ENCODE assay signal across 10 mouse cellular contexts in genomic region chr10:125994855-125995254, GRCm38 (mm10). TPM values are rescaled to one million over a fixed set of nuclear protein-coding genes. Genes with fewer than 3 reads are reported as not detected.
A peak's percentile ranks its signal among the peaks of the same experiment; 100 is the strongest.
DNase-seq lines count a peak whose midpoint lies in the region; ATAC-seq and TF ChIP-seq lines count a peak whose summit lies in the region.
"Had no signal": no experiment of that assay in that cellular context is flagged by ENCODE, and none has a peak within 500 bp of the region (broad histone marks: within the 10 kb centered on the region; RNA-seq: fewer than 3 reads in every experiment).

No protein-coding gene starts in this region.

- no peak overlapping the region for H3K4me2 ChIP-seq in forebrain, embryonic 13.5 days
- no peak overlapping the region for H3K4me2 ChIP-seq in forebrain, embryonic 12.5 days
- no peak overlapping the region for H3K4me2 ChIP-seq in heart, postnatal 0 days (ENCODE audit: low read depth, low read length)
- H3K4me2 ChIP-seq in liver, embryonic 12.5 days, result no peak overlapping the region
- H3K4me2 ChIP-seq: heart, embryonic 13.5 days had no signal

- TF ChIP-seq CTCF in heart, postnatal 0 days (IDR thresholded peaks at IDR 0.05; ENCODE audit: low read depth), result peak; percentile 49

- WGBS in forebrain, embryonic 13.5 days, result 77% methylated on average over 1 of the region's 1 CpGs
- 91% methylated on average over 1 of the region's 1 CpGs for WGBS in forebrain, embryonic 12.5 days
- 63% methylated on average over 1 of the region's 1 CpGs for WGBS in heart, postnatal 0 days
- 15% methylated on average over 1 of the region's 1 CpGs for WGBS in liver, embryonic 12.5 days (ENCODE audit: insufficient replicate concordance)

- ATAC-seq in forebrain, embryonic 13.5 days, result peak; percentile 43; the same call in 1 of the 2 replicates
- ATAC-seq in forebrain, embryonic 12.5 days (ENCODE audit: low FRiP score), result no peak
- ATAC-seq in heart, postnatal 0 days (ENCODE audit: insufficient read depth, low read depth), result peak; percentile 51; the same call in 1 of the 2 replicates
- peak; percentile 68 for ATAC-seq in liver, embryonic 12.5 days

- peaks cover 25% of the 10 kb centered on the region; the same call in 1 of the 2 replicates for H3K4me1 ChIP-seq in forebrain, embryonic 13.5 days
- peaks cover 18% of the 10 kb centered on the region for H3K4me1 ChIP-seq in forebrain, embryonic 12.5 days
- no peaks in the 10 kb centered on the region for H3K4me1 ChIP-seq in heart, postnatal 0 days (ENCODE audit: control insufficient read depth, insufficient read depth)
- no peaks in the 10 kb centered on the region for H3K4me1 ChIP-seq in liver, embryonic 12.5 days
- H3K4me1 ChIP-seq: heart, embryonic 13.5 days had no signal

- TF ChIP-seq EP300 in heart, postnatal 0 days (IDR thresholded peaks at IDR 0.05; ENCODE audit: low read depth), result no peak

- peak; percentile 35 for DNase-seq in urinary bladder, postnatal 14 days (ENCODE audit: low spot score)
- no peak for DNase-seq in urinary bladder, postnatal 10 days (ENCODE audit: low spot score)
- DNase-seq in heart, postnatal 0 days (ENCODE audit: low spot score), result peak; percentile 42
- peak; percentile 79 for DNase-seq in retina, postnatal 1 day
- no peak for DNase-seq in right cerebral cortex, adult 18-20 months

- peaks cover 44% of the 10 kb centered on the region for H3K27me3 ChIP-seq in forebrain, embryonic 13.5 days
- H3K27me3 ChIP-seq in forebrain, embryonic 12.5 days, result peaks cover 24% of the 10 kb centered on the region
- no peaks in the 10 kb centered on the region for H3K27me3 ChIP-seq in heart, postnatal 0 days (ENCODE audit: control insufficient read depth, insufficient read depth, low read length)
- H3K27me3 ChIP-seq in liver, embryonic 12.5 days (replicated peaks), result no peaks in the 10 kb centered on the region
- H3K27me3 ChIP-seq: heart, embryonic 13.5 days had no signal

- no peaks in the 10 kb centered on the region for H3K36me3 ChIP-seq in forebrain, embryonic 13.5 days (ENCODE audit: poor library complexity, severe bottlenecking)
- H3K36me3 ChIP-seq in forebrain, embryonic 12.5 days (replicated peaks), result peaks cover 4% of the 10 kb centered on the region; the same call in 1 of the 2 replicates
- 0 out of 2 replicates have a peak, but pooled peaks cover 3% of the 10 kb centered on the region for H3K36me3 ChIP-seq in heart, postnatal 0 days (replicated peaks; ENCODE audit: control insufficient read depth, insufficient read depth, low read length)
- H3K36me3 ChIP-seq in liver, embryonic 12.5 days, result no peaks in the 10 kb centered on the region
- H3K36me3 ChIP-seq: G1E had no signal

- no peak overlapping the region for H3K4me3 ChIP-seq in forebrain, embryonic 13.5 days
- no peak overlapping the region for H3K4me3 ChIP-seq in forebrain, embryonic 12.5 days (replicated peaks)
- no peak overlapping the region for H3K4me3 ChIP-seq in heart, postnatal 0 days (ENCODE audit: low read depth, low read length)
- no peak overlapping the region for H3K4me3 ChIP-seq in liver, embryonic 12.5 days
- H3K4me3 ChIP-seq: heart, embryonic 13.5 days had no signal

- H3K27ac ChIP-seq in forebrain, embryonic 13.5 days, result no peak overlapping the region
- no peak overlapping the region for H3K27ac ChIP-seq in forebrain, embryonic 12.5 days
- H3K27ac ChIP-seq in heart, postnatal 0 days (ENCODE audit: low read depth), result no peak overlapping the region
- H3K27ac ChIP-seq in liver, embryonic 12.5 days, result no peak overlapping the region
- H3K27ac ChIP-seq: heart, embryonic 13.5 days had no signal

- H3K9me3 ChIP-seq in forebrain, embryonic 13.5 days (replicated peaks), result no peaks in the 10 kb centered on the region
- no peaks in the 10 kb centered on the region for H3K9me3 ChIP-seq in forebrain, embryonic 12.5 days
- no peaks in the 10 kb centered on the region for H3K9me3 ChIP-seq in heart, postnatal 0 days (replicated peaks; ENCODE audit: control insufficient read depth, low read length)
- no peaks in the 10 kb centered on the region for H3K9me3 ChIP-seq in liver, embryonic 12.5 days (replicated peaks)
- H3K9me3 ChIP-seq: heart, embryonic 13.5 days had no signal

- no peak overlapping the region for H3K9ac ChIP-seq in forebrain, embryonic 13.5 days
- H3K9ac ChIP-seq in forebrain, embryonic 12.5 days, result no peak overlapping the region
- H3K9ac ChIP-seq in heart, postnatal 0 days (replicated peaks; ENCODE audit: low read depth, low read length), result no peak overlapping the region
- H3K9ac ChIP-seq in liver, embryonic 12.5 days, result no peak overlapping the region
- H3K9ac ChIP-seq: heart, embryonic 13.5 days had no signal

RNA-seq across cellular contexts. Expression of gene Lrig3, which starts 28.9 kb away (rescaled TPM):
- polyA plus RNA-seq in forebrain, embryonic 13.5 days (2015; fragmentation: Nextera tagmentation; extraction: Ambion mirVana), result 2.4 and 3.0 TPM in 2 replicates
- 8.6 and 10.6 TPM in 2 replicates for polyA plus RNA-seq in forebrain, embryonic 12.5 days (2016; fragmentation: Nextera tagmentation; extraction: Ambion mirVana)
- total RNA-seq in heart, postnatal 0 days (2014; rRNA removed; ENCODE audit: low replicate concordance), result 2.3 and 6.7 TPM in 2 replicates
- polyA plus RNA-seq in heart, postnatal 0 days (2015; fragmentation: Nextera tagmentation; extraction: Ambion mirVana), result 0.66 and 0.92 TPM in 2 replicates
- 1.8 and 1.9 TPM in 2 replicates for polyA plus RNA-seq in liver, embryonic 12.5 days (2016; fragmentation: Nextera tagmentation; extraction: Ambion mirVana)
- polyA plus RNA-seq: G1E had no signal

Comparison
In these comparisons a context has a peak if more than half of its experiments do, and no peak if none do; other contexts are left out.
1. DNase-seq: peak in urinary bladder, postnatal 14 days (single experiment), heart, postnatal 0 days (single experiment) and retina, postnatal 1 day (single experiment); none in urinary bladder, postnatal 10 days (single experiment) and right cerebral cortex, adult 18-20 months (single experiment).